Mouse (Mus musculus) liver, embryonic 14.5 days (tissue): ENCODE data around the gene Tbcel. TPM values are rescaled to one million over a fixed set of nuclear protein-coding genes. Genes with fewer than 3 reads are reported as not detected.

ENCODE experiments used
- ATAC-seq: fragments of 200-750 bp; cut with Nextera tagmentation; 2 replicates; pipeline ENCODE4 v1.8.0; 2017; ENCODE audit warnings: moderate number of reproducible peaks, mild to moderate bottlenecking, moderate library complexity; ENCODE audit not compliant: insufficient read depth
- DNase-seq, 3 experiments: peaks; one replicate each; pipeline ENCODE4 v3.0.0-alpha.2; 2012 to 2013; ENCODE audit warnings: low read depth in 3 of 3, low spot score in 3 of 3
- H3K27ac ChIP-seq: fragments of 300-500 bp; sonication (generic); 2 replicates; pipeline ENCODE4 v1.5.1; 2014; ENCODE audit warnings: moderate library complexity, mild to moderate bottlenecking, control low read depth, inconsistent platforms
- H3K27me3 ChIP-seq: fragments of 300-500 bp; sonication (generic); 2 replicates; pipeline ENCODE4 v1.6.1; 2014; ENCODE audit warnings: mild to moderate bottlenecking, low read length, moderate library complexity; ENCODE audit not compliant: control insufficient read depth, insufficient read depth
- H3K36me3 ChIP-seq: fragments of 300-500 bp; sonication (generic); replicated peaks from 2 replicates; pipeline ENCODE4 v1.6.1; 2014; ENCODE audit warnings: low read depth; ENCODE audit not compliant: control insufficient read depth, insufficient read depth
- H3K4me1 ChIP-seq, 2 experiments: fragments of 200-500 bp in 1 of 2; fragments of 300-500 bp in 1 of 2; sonication (generic) in 1 of 2; replicated peaks; 2 replicates each; pipeline ENCODE4 v1.6.1; 2012 to 2014; ENCODE audit warnings: antibody characterized with exemption in 1 of 2, inconsistent platforms in 1 of 2, low read length in 1 of 2; ENCODE audit not compliant: control insufficient read depth in 2 of 2, insufficient read depth in 2 of 2
- H3K4me2 ChIP-seq: fragments of 300-500 bp; sonication (generic); 2 replicates; pipeline ENCODE4 v1.6.1; 2014; ENCODE audit warnings: low read depth, mild to moderate bottlenecking, control low read depth, moderate library complexity
- H3K4me3 ChIP-seq, 2 experiments: fragments of 200-500 bp in 1 of 2; fragments of 300-500 bp in 1 of 2; sonication (generic) in 1 of 2; 2 replicates each; pipeline ENCODE4 v1.5.1; 2012 to 2014; ENCODE audit warnings: low read depth in 2 of 2, low read length in 2 of 2, mild to moderate bottlenecking in 2 of 2, control low read depth in 1 of 2, inconsistent platforms in 1 of 2, moderate library complexity in 1 of 2; ENCODE audit not compliant: insufficient read depth in 1 of 2
- H3K9ac ChIP-seq: fragments of 300-500 bp; sonication (generic); replicated peaks from 2 replicates; pipeline ENCODE4 v1.6.1; 2014; ENCODE audit warnings: mild to moderate bottlenecking, control low read depth, moderate library complexity
- H3K9me3 ChIP-seq: fragments of 300-500 bp; sonication (generic); 2 replicates; pipeline ENCODE4 v1.6.1; 2016; ENCODE audit warnings: low read length, mixed read lengths; ENCODE audit not compliant: control insufficient read depth
- CTCF ChIP-seq: IDR thresholded peaks from 2 replicates; pipeline ENCODE4 v1.5.1; 2016; ENCODE audit warnings: antibody characterized with exemption, low read depth, control low read depth
- EP300 ChIP-seq: IDR thresholded peaks from 2 replicates; pipeline ENCODE4 v1.6.1; 2016; ENCODE audit warnings: antibody characterized with exemption, low read depth
- WGBS: fragments of 180-500 bp; shearing (Covaris S2); extraction: QIAGEN DNeasy Blood & Tissue Kit; methylation state at CpG from one replicate; pipeline ENCODE4 v1.1.7; 2014; ENCODE audit not compliant: insufficient replicate concordance; 5-methylcytosine and 5-hydroxymethylcytosine counted together
- polyA plus RNA-seq, 2 experiments: library from polyadenylated mRNA; depleted of rRNA in 1 of 2; stranded (reverse) in 1 of 2; unstranded in 1 of 2; fragments of >200 nt; fragmentation: Nextera tagmentation in 1 of 2; extraction: Ambion mirVana in 1 of 2; gene quantifications; 2 replicates each; pipeline versions ENCODE4 v1.2.1 to v1.2.3; 2012 to 2014

The Tbcel gene
- polyA plus RNA-seq, 2 experiments = 11.3 to 19.7 TPM

- DNase-seq (no peak), ATAC-seq (no peak)
- peaks cover 40 to 60% of the 10 kb centered on the region in 2 experiments for H3K4me1 ChIP-seq
- peak overlapping the region; percentile 35; the same call in 1 of the 2 replicates for H3K9ac ChIP-seq
- H3K4me2 ChIP-seq = peak overlapping the region; percentile 87
- H3K9me3 ChIP-seq = no peaks in the 10 kb centered on the region
- WGBS = 67% methylated on average over 9 of the region's 9 CpGs
- peak overlapping the region; percentile 40 to 65; a peak in 3 of 4 replicates for H3K4me3 ChIP-seq
- no peaks in the 10 kb centered on the region for H3K27me3 ChIP-seq
- H3K27ac ChIP-seq = peak overlapping the region; percentile 24
- no peak for TF ChIP-seq EP300
- no peak for TF ChIP-seq CTCF
- H3K36me3 ChIP-seq = no peaks in the 10 kb centered on the region; the same call in 1 of the 2 replicates
These were observed 48.7 kb downstream of the Tbcel start for GRCm38 (mm10) chr9:42458741-42459515.

- H3K4me1 ChIP-seq = peaks cover 31 to 52% of the 10 kb centered on the region in 2 experiments
- no peak overlapping the region for H3K4me2 ChIP-seq
These were observed 50.1 kb downstream of the Tbcel start for GRCm38 (mm10) chr9:42457501-42457900.

GRCm38 (mm10) chr9:42454364-42454763 is 53.2 kb downstream of the Tbcel start:
- Histone ChIP-seq H3K4me2 (no peak overlapping the region), H3K9me3 (no peaks in the 10 kb centered on the region), H3K9ac (no peak overlapping the region), H3K27me3 (no peaks in the 10 kb centered on the region), H3K4me3 (no peak overlapping the region), H3K4me1 (peaks cover 8 to 23% of the 10 kb centered on the region in 2 experiments), H3K27ac (no peak overlapping the region), H3K36me3 (peaks cover 17% of the 10 kb centered on the region)
- 91% methylated on average over 8 of the region's 8 CpGs for WGBS
- TF ChIP-seq CTCF (no peak), EP300 (no peak)
- DNase-seq (no peak), ATAC-seq (no peak)

More at GRCm38 (mm10) chr9:42457501-42457900, 50.1 kb downstream of the Tbcel start:
- TF ChIP-seq EP300 (no peak), CTCF (no peak)
- H3K27ac ChIP-seq = no peak overlapping the region
- no peak overlapping the region for H3K4me3 ChIP-seq
- no peak for ATAC-seq
- DNase-seq = peak in 1 of 3 experiments; percentile 42
- no peaks in the 10 kb centered on the region; the same call in 1 of the 2 replicates for H3K36me3 ChIP-seq
- no peaks in the 10 kb centered on the region for H3K27me3 ChIP-seq
- H3K9ac ChIP-seq = no peak overlapping the region
- H3K9me3 ChIP-seq = no peaks in the 10 kb centered on the region
- 82% methylated on average over 8 of the region's 8 CpGs for WGBS

- H3K9me3 ChIP-seq = no peaks in the 10 kb centered on the region
- no peak for DNase-seq
- H3K4me3 ChIP-seq = no peak overlapping the region
- H3K27me3 ChIP-seq = no peaks in the 10 kb centered on the region
- no peak for ATAC-seq
- no peak for TF ChIP-seq CTCF
- no peak for TF ChIP-seq EP300
- H3K36me3 ChIP-seq = peaks cover 45% of the 10 kb centered on the region
- H3K9ac ChIP-seq = no peak overlapping the region
- 79% methylated on average over 6 of the region's 6 CpGs for WGBS
- no peak overlapping the region for H3K27ac ChIP-seq
- peaks cover 0 to 4% of the 10 kb centered on the region in 2 experiments; a peak in 1 of 4 replicates for H3K4me1 ChIP-seq
- no peak overlapping the region for H3K4me2 ChIP-seq
These were observed 58.6 kb downstream of the Tbcel start for GRCm38 (mm10) chr9:42449043-42449442.

- no peaks in the 10 kb centered on the region for H3K27me3 ChIP-seq
- no peaks in the 10 kb centered on the region for H3K9me3 ChIP-seq
- H3K4me3 ChIP-seq = no peak overlapping the region
- H3K27ac ChIP-seq = no peak overlapping the region
- ATAC-seq (no peak), DNase-seq (no peak)
- no peak for TF ChIP-seq EP300
- TF ChIP-seq CTCF = no peak
- H3K4me1 ChIP-seq = no peaks in the 10 kb centered on the region
- H3K36me3 ChIP-seq = peaks cover 65% of the 10 kb centered on the region
- no peak overlapping the region for H3K9ac ChIP-seq
- H3K4me2 ChIP-seq = no peak overlapping the region
- 78% methylated on average over 8 of the region's 8 CpGs for WGBS
These were observed 65.5 kb downstream of the Tbcel start for GRCm38 (mm10) chr9:42442100-42442499.
